Mouse (Mus musculus) myocyte (in vitro differentiated cells): ENCODE measurements around the gene Wdtc1. TPM values are rescaled to one million over a fixed set of nuclear protein-coding genes. Genes with fewer than 3 reads are reported as not detected.
A peak's percentile ranks its signal among the peaks of the same experiment; 100 is the strongest.

Source experiments
- H3K27me3 ChIP-seq: one replicate; pipeline ENCODE4 v1.6.1; 2011; ENCODE audit not compliant: control insufficient read depth, insufficient read depth, insufficient read length
- H3K36me3 ChIP-seq: one replicate; pipeline ENCODE4 v1.6.1; 2011; ENCODE audit not compliant: control insufficient read depth, insufficient read depth
- H3K4me2 ChIP-seq: one replicate; pipeline ENCODE4 v1.6.1; 2011; ENCODE audit warnings: low read depth, control low read depth
- H3K4me3 ChIP-seq: one replicate; pipeline ENCODE4 v1.5.1; 2011; ENCODE audit warnings: mild to moderate bottlenecking, control low read depth, moderate library complexity
- H3K79me2 ChIP-seq: one replicate; pipeline ENCODE4 v1.6.1; 2011; ENCODE audit not compliant: control insufficient read depth, insufficient read depth
- H3ac ChIP-seq: one replicate; pipeline ENCODE4 v1.6.1; 2011; ENCODE audit not compliant: control insufficient read depth, insufficient read length
- CEBPB ChIP-seq: IDR thresholded peaks from 2 replicates; pipeline ENCODE4 v1.6.1; 2011; ENCODE audit warnings: mild to moderate bottlenecking, moderate library complexity; ENCODE audit not compliant: poor library complexity, insufficient read depth, severe bottlenecking
- E2F4 ChIP-seq: IDR thresholded peaks from one replicate; pipeline ENCODE4 v1.6.1; 2011; ENCODE audit warnings: mild to moderate bottlenecking, control low read depth, moderate library complexity; ENCODE audit not compliant: insufficient read depth
- MAX ChIP-seq: IDR thresholded peaks from one replicate; pipeline ENCODE4 v1.6.1; 2011; ENCODE audit warnings: low read depth, mild to moderate bottlenecking, control low read depth
- MYOD1 ChIP-seq, 3 experiments: IDR thresholded peaks; one replicate each; pipeline ENCODE4 v1.6.1; 2011; ENCODE audit warnings: control low read depth in 2 of 3, low read depth in 2 of 3, mild to moderate bottlenecking in 2 of 3, moderate library complexity in 1 of 3; ENCODE audit not compliant: insufficient read length in 2 of 3, control insufficient read depth in 1 of 3
- MYOG ChIP-seq, 3 experiments: IDR thresholded peaks; one replicate each; pipeline ENCODE4 v1.6.1; 2011; ENCODE audit warnings: control low read depth in 2 of 3, low read depth in 2 of 3, mild to moderate bottlenecking in 2 of 3; ENCODE audit not compliant: insufficient read length in 2 of 3, control insufficient read depth in 1 of 3, insufficient read depth in 1 of 3
- POLR2A ChIP-seq: IDR thresholded peaks from one replicate; pipeline ENCODE4 v1.6.1; 2011; ENCODE audit warnings: low read depth, mild to moderate bottlenecking, control low read depth, moderate library complexity; ENCODE audit not compliant: insufficient read length
- POLR2AphosphoS2 ChIP-seq: IDR thresholded peaks from one replicate; pipeline ENCODE4 v1.6.1; 2011; ENCODE audit warnings: low read depth, control low read depth; ENCODE audit not compliant: insufficient read length
- REST ChIP-seq: IDR thresholded peaks from one replicate; pipeline ENCODE4 v1.6.1; 2011; ENCODE audit warnings: mild to moderate bottlenecking, control low read depth, moderate library complexity; ENCODE audit not compliant: insufficient read depth, insufficient read length
- SRF ChIP-seq: IDR thresholded peaks from one replicate; pipeline ENCODE4 v1.6.1; 2011; ENCODE audit warnings: low read depth; ENCODE audit not compliant: control insufficient read depth, insufficient read length
- TCF12 ChIP-seq: IDR thresholded peaks from one replicate; pipeline ENCODE4 v1.6.1; 2011; ENCODE audit warnings: mild to moderate bottlenecking, control low read depth; ENCODE audit not compliant: poor library complexity, insufficient read depth, severe bottlenecking
- TCF3 ChIP-seq: IDR thresholded peaks from one replicate; pipeline ENCODE4 v1.6.1; 2011; ENCODE audit warnings: low read depth, control low read depth; ENCODE audit not compliant: insufficient read length
- USF1 ChIP-seq: IDR thresholded peaks from one replicate; pipeline ENCODE4 v1.6.1; 2011; ENCODE audit warnings: low read depth, mild to moderate bottlenecking, control low read depth, moderate library complexity
- polyA plus RNA-seq: library from polyadenylated mRNA; unstranded; fragments of >200 nt; fragmentation: generic; extraction: Trizol; gene quantifications from one replicate; pipeline ENCODE4 v1.2.1, GENCODE M21; 2012; ENCODE audit warnings: missing spikeins

The Wdtc1 gene
- polyA plus RNA-seq, 1 experiment, result 53.1 TPM

- peaks cover 33% of the 10 kb centered on the region for H3K79me2 ChIP-seq
- TF ChIP-seq CEBPB (no peak), REST (no peak)
- H3K4me3 ChIP-seq, result peak overlapping the region; percentile 92
- peak overlapping the region; percentile 85 for H3K4me2 ChIP-seq
- no peaks in the 10 kb centered on the region for H3K27me3 ChIP-seq
- no peaks in the 10 kb centered on the region for H3K36me3 ChIP-seq
- H3ac ChIP-seq, result peak overlapping the region; percentile 52
Measured at GRCm38 (mm10) chr4:133278067-133278466, 75.2 kb downstream of the Wdtc1 start.

GRCm38 (mm10) chr4:133277104-133278026 is 75.9 kb downstream of the Wdtc1 start, which contains the start of gene Tmem222:
TSS of gene Tmem222 (minus strand) at chr4:133277792.
- peak within 1 kb of the TSS; percentile 52 for H3ac ChIP-seq
- H3K79me2 ChIP-seq, result peaks cover 40% of the 10 kb centered on the region
- no peaks in the 10 kb centered on the region for H3K27me3 ChIP-seq
- H3K36me3 ChIP-seq, result no peaks in the 10 kb centered on the region
- TF ChIP-seq POLR2A (peak; percentile 64), MYOG (IDR thresholded peaks at IDR 0.05; ENCODE audit: control insufficient read depth in 1 of 3, insufficient read depth in 1 of 3, insufficient read length in 2 of 3, low read depth in 2 of 3) (peak in 1 of 3 experiments; percentile 33), USF1 (no peak), POLR2AphosphoS2 (peak; percentile 73), TCF12 (no peak)
- peak within 1 kb of the TSS; percentile 87 for H3K4me2 ChIP-seq
- peak within 1 kb of the TSS; percentile 92 for H3K4me3 ChIP-seq

- no peak overlapping the region for H3ac ChIP-seq
- no peak overlapping the region for H3K4me3 ChIP-seq
- H3K36me3 ChIP-seq, result peaks cover 8% of the 10 kb centered on the region
- TF ChIP-seq MYOD1 (IDR thresholded peaks at IDR 0.05; ENCODE audit: control insufficient read depth in 1 of 3, insufficient read length in 2 of 3, low read depth in 2 of 3) (no peak), MYOG (IDR thresholded peaks at IDR 0.05; ENCODE audit: control insufficient read depth in 1 of 3, insufficient read depth in 1 of 3, insufficient read length in 2 of 3, low read depth in 2 of 3) (no peak), POLR2A (no peak), TCF3 (no peak), E2F4 (no peak), MAX (no peak)
- H3K4me2 ChIP-seq, result no peak overlapping the region
- H3K79me2 ChIP-seq, result peaks cover 27% of the 10 kb centered on the region
- no peaks in the 10 kb centered on the region for H3K27me3 ChIP-seq
Measured at GRCm38 (mm10) chr4:133270929-133271328, 82.4 kb downstream of the Wdtc1 start.

GRCm38 (mm10) chr4:133269596-133269995 is 83.7 kb downstream of the Wdtc1 start:
- Histone ChIP-seq H3K79me2 (peaks cover 15% of the 10 kb centered on the region), H3K27me3 (no peaks in the 10 kb centered on the region), H3K4me2 (no peak overlapping the region), H3K4me3 (no peak overlapping the region), H3ac (no peak overlapping the region), H3K36me3 (peaks cover 8% of the 10 kb centered on the region)
- TF ChIP-seq SRF (no peak), REST (no peak), CEBPB (no peak), MYOG (IDR thresholded peaks at IDR 0.05; ENCODE audit: control insufficient read depth in 1 of 3, insufficient read depth in 1 of 3, insufficient read length in 2 of 3, low read depth in 2 of 3) (no peak), POLR2A (no peak), MYOD1 (IDR thresholded peaks at IDR 0.05; ENCODE audit: control insufficient read depth in 1 of 3, insufficient read length in 2 of 3, low read depth in 2 of 3) (no peak), USF1 (no peak), E2F4 (no peak), TCF12 (no peak), MAX (no peak), POLR2AphosphoS2 (no peak), TCF3 (no peak)

GRCm38 (mm10) chr4:133268931-133269330 is 84.3 kb downstream of the Wdtc1 start:
- peaks cover 15% of the 10 kb centered on the region for H3K79me2 ChIP-seq
- H3K4me2 ChIP-seq, result no peak overlapping the region
- H3K27me3 ChIP-seq, result no peaks in the 10 kb centered on the region
- no peak for TF ChIP-seq MYOG (IDR thresholded peaks at IDR 0.05; ENCODE audit: control insufficient read depth in 1 of 3, insufficient read depth in 1 of 3, insufficient read length in 2 of 3, low read depth in 2 of 3)
- no peak overlapping the region for H3ac ChIP-seq
- H3K4me3 ChIP-seq, result no peak overlapping the region
- H3K36me3 ChIP-seq, result peaks cover 8% of the 10 kb centered on the region
